Mouse (Mus musculus) adrenal gland, adult (tissue): ENCODE data around the gene Hmcn2.

Source experiments
- DNase-seq, 2 experiments: peaks; one replicate each; pipeline ENCODE4 v3.0.0; 2022 to 2023; ENCODE audit warnings: low spot score in 1 of 2; ENCODE audit not compliant: inconsistent age in 2 of 2

Hmcn2 gene

GRCm38 (mm10) chr2:31382952-31383351 is 68.7 kb downstream of the Hmcn2 start:
- peak; percentile 44 to 81 for DNase-seq

GRCm38 (mm10) chr2:31416968-31417367 is 102.8 kb downstream of the Hmcn2 start:
- no peak for DNase-seq

- DNase-seq = peak; percentile 78 to 86
These were observed 103.8 kb downstream of the Hmcn2 start for GRCm38 (mm10) chr2:31418021-31418420.

GRCm38 (mm10) chr2:31418571-31418970 is 104.4 kb downstream of the Hmcn2 start:
- DNase-seq = peak; percentile 16 to 37

GRCm38 (mm10) chr2:31420914-31421313 is 106.7 kb downstream of the Hmcn2 start:
- DNase-seq = peak in 1 of 2 experiments; percentile 70

- DNase-seq = no peak
These were observed 108.4 kb downstream of the Hmcn2 start for GRCm38 (mm10) chr2:31422576-31422975.

- DNase-seq = no peak
These were observed 117.3 kb downstream of the Hmcn2 start for GRCm38 (mm10) chr2:31431477-31431876.

- DNase-seq = no peak
These were observed 120.5 kb downstream of the Hmcn2 start for GRCm38 (mm10) chr2:31434746-31435145.

DNA sequence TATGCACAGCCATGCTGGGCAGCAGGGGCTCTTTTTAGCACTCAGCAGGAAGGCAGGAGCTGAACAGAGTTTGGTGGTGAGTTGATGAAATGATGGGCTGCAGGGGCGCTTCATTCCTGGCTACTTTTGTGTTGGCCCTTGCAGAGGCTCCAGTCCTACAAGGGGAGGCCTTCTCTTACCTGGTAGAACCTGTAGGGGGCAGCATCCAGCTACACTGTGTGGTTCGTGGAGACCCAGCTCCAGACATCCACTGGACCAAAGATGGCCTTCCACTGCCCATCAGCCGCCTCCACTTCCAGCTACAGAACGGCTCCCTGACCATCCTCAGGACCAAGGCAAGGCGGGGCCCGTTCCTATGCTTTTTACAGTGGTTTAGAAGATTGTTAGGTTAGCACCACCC is 121.4 kb downstream of the Hmcn2 start:
- DNase-seq = peak; percentile 59 to 88

GRCm38 (mm10) chr2:31437480-31438245 is 123.4 kb downstream of the Hmcn2 start:
- DNase-seq = no peak

GRCm38 (mm10) chr2:31439576-31439975 is 125.4 kb downstream of the Hmcn2 start:
- no peak for DNase-seq

- DNase-seq = peak; percentile 61 to 73
These were observed 128.4 kb downstream of the Hmcn2 start for GRCm38 (mm10) chr2:31442480-31443160.

DNA sequence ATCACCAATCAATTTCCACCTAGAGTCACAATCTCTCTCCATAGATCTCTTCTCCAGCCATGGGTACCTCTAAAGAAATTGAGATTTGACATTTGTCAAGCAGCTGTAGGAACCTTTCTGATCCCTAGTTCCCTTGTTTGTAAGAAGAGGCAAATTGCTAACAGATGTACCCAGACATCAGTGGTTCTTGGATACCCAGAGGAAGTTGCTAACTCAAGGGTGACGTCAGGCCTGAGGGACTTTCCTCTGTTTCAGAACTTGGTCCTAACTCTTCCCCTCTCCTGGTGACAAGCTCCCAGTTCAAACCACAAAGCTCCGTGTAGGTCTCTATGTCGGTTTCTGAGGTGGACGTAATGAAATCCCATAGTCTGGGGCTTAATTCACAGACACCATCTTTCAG is 131.8 kb downstream of the Hmcn2 start:
- DNase-seq = no peak

- no peak for DNase-seq
These were observed 132.2 kb downstream of the Hmcn2 start for GRCm38 (mm10) chr2:31446456-31446855.

DNA sequence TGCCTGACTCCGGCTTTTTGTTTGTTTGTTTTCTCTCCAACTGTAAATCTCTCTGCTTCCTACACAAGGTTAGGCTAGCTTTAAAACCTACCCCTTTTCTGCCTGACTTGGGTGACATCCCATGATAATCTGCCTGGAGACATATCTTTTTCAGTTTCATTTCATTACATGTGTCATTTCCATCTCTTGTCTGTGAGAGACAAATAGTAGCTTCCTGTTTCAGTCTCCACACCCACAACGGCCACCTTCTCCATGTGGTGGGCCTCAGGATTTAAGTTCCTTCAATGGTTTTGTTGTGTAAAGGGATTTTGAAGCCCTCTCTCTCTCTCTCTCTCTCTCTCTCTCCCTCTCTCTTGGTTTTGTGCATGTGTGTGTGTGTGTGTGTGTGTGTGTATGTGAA is 133.3 kb downstream of the Hmcn2 start:
- DNase-seq = no peak

GRCm38 (mm10) chr2:31448756-31449440 is 134.7 kb downstream of the Hmcn2 start:
- peak; percentile 37 to 71 for DNase-seq

DNA sequence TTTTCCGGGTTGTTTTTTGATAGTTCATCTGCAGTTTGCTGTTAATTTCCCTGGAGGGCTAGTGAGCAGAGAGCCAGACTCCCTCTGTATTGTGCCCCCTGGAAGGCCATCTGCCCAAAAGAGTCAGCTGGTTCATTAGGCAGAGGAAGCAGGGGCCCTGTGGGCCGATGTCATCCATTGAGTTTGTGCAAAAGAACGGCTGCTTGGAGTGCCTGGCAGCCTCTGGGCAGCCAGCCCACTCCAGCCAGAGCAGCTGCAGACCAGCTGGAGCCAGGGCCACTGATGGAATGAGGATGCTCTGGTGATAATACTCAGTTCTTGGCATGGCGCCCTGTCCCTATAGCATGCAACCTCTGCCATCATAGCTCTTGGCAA is 135.2 kb downstream of the Hmcn2 start:
- DNase-seq = peak; percentile 73 to 79

DNA sequence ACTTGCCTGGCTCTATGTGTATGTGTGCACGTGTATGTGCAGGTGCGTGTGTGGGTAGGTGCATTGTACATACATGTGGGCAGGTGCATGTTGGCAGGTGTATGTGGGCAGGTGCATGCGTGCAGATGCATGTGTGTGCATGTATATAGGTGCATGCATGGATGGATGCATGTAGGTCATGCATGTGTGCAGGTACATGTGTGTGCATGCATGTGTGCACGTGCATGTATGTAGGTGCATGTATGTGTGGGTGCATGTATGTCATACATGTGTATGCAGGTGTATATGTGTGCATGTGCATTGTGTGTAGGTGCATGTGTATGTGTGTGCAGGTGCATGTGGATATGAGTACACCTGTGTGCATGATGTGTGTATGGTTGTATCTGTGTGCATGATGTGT is 135.7 kb downstream of the Hmcn2 start:
- no peak for DNase-seq

DNA sequence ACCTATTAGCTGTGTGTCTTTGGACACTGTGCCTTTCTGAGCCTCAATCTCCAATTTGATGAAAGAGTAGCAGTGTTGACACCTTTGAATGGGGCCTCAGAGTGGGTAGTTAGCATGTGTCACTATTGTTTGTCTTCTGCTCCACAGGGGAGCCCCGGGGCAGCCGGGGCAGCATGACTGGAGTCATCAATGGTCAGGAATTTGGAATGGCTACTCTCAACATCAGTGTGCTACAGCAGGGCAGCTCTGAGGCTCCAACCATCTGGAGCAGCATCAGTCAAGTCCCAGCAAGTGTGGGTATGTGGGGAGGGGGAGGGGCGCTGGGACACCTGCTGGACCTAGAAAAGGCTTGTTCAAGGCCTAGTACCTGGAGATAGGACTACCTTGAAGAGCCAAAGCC is 136.4 kb downstream of the Hmcn2 start:
- DNase-seq = no peak

- DNase-seq = no peak
These were observed 137.3 kb downstream of the Hmcn2 start for GRCm38 (mm10) chr2:31451530-31451929.

- DNase-seq = no peak
These were observed 138.8 kb downstream of the Hmcn2 start for GRCm38 (mm10) chr2:31453011-31453410.
